Mouse (Mus musculus): ENCODE data around the gene Rbm34.

The Rbm34 gene

DNA sequence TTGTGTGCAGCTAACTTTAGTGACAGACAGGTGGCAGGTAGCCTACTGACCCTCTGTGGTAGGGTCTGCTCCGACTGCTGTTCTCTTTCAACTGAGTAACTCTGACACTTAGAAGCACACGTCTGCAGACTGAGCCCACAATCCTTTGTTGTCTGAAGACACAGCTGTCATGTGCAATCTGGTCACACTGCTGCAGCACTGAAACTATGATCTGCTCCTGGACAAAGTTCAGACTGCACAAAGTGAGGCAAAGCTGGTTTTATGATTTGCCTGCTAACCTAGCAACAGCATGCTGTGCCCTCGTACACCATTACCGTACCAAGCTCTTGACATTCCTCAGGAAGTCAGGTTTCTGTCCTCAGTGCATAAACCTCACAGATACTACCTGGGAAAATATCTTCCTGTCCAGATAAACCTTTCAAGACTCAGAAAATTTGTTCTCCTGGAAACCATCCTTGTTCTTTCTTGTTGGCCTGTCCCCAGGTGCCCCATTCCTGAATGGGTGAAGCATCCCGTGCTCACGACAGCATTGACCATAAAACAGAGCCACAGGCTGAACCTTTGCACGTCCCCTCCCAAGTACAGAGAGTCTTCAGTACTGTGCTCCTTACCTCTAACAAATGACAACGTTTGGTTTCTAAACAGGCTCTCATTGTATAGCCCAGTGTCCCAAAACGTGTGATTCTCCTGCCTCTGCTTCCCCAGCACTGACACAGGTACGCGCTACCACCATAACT is 18.8 kb downstream of the Rbm34 start:
- no peak for DNase-seq

- no peak for DNase-seq
These were observed 21.3 kb downstream of the Rbm34 start for GRCm38 (mm10) chr8:126949527-126949926.

DNA sequence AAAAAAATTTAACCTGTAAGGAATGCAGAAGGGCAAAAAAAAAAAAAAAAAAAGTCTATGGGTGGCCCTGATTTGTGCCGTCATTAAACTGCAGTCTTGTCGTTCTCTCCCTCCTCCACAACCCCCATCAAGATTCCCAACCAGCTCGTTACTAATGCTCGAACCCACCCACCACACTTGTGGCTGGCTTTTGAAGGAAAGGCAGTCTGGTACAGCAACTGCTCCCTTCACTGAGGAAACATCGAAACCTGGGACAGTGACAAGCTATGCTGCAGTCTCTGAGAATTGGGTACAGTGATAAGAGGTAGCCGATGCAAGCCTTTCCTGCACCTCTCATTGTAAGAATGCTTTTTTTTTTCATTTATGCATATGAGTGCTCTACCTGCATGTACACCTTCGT is 24.4 kb downstream of the Rbm34 start:
- no peak for DNase-seq

GRCm38 (mm10) chr8:126945730-126946163 is 25.1 kb downstream of the Rbm34 start, which contains the start of gene Tomm20:
Tomm20 (minus strand) TSS chr8:126945844.
- DNase-seq = peak; percentile 98

- peak; percentile 56 for DNase-seq
These were observed 25.8 kb downstream of the Rbm34 start for GRCm38 (mm10) chr8:126944781-126945691.

DNA sequence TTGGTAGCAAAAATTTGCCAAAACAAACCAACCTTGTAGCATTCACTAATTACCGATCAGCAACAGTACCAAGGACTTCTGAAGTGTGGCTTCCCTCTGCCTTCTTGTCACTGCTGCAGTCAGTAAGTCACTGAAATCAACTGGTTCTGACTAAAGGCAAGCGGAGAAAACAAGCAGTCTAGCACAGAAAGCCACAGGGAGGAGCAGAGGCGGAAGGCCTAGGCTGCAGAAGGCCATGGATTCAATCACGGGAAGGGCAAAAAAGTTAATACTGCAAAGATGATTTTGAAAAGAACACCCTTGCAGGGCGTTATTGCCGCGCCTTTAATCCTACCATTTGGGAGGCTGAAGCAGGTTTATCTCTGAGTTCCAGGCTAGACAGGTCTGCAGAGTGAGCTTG is 27.3 kb downstream of the Rbm34 start:
- DNase-seq = no peak

DNA sequence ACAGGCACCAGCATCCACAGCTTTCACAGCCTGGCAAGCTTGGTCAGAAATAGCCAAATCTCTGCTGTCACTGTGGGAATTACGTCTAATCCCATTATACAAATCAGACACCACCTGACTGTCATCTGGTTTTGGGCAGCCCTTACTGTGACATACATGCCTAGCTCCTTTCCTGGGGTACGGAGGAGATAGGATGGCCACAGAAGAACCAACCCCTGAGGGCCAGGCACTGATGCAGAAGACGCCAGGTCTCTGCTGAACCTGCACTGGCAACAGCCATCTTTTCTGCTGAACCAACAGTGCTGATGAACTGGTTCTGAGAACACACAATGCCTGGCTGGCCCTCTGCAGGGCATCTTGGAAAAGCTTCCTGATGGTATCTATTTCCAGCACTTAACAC is 33.5 kb downstream of the Rbm34 start:
- DNase-seq = no peak

- no peak for DNase-seq
These were observed 34.9 kb downstream of the Rbm34 start for GRCm38 (mm10) chr8:126935932-126936331.

DNA sequence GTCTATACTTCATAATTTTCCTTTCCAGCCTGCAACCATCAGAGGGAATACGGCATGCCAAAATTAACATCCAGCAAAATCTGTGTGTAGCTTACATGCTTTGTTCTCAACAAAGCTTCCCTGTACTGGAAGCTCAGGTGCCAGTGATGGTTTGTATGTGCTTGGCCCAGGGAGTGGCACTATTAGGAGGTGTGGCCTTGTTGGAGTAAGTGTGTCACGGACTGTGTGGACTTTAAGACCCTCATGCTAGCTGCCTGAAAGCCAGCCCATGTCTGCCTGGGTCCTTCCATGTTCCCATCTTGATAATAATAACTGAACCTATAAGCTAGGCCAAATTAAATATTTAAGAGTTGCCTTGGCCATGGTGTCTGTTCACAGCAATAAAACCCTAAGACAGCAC is 35.5 kb downstream of the Rbm34 start:
- DNase-seq = no peak

DNA sequence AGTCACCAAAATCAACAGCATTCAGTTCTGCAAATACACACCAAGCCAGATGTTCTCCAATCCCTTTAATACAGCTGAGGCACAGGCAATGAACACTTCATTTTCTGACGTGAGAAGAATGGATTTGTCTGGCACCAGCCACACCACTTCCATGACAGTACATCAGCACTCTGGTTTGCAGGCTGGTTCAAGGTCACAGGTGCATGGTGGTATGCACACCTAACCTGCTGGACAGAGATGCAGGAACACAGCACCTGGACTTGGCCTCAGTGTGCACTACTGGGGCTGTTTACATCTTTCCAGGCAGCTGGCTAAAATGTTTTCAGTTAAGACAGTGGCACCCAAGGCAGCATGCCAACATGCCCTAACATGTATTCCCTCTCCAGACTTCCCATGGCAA is 38.2 kb downstream of the Rbm34 start:
- no peak for DNase-seq

DNA sequence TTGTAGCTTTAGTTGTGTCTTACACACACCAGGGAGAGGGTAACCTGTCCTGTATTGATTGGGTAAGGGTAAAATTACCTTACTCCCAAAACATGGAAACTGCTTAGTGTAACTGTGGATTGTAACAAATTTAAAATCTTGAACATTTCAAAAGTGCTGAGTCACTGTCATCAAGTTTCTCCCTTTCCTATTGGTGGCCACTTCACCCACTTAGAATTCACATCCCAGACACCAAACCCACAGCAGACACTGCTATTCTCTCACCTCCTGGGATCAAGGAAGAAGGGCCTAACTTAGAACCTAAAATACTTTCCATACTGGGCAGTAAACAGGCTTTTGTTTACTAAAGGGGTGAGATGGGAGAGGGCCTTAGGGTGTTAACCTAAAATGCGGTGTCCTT is 38.6 kb downstream of the Rbm34 start:
- DNase-seq = no peak

GRCm38 (mm10) chr8:126931720-126932119 is 39.2 kb downstream of the Rbm34 start:
- DNase-seq = no peak

GRCm38 (mm10) chr8:126929607-126930161 is 41.2 kb downstream of the Rbm34 start:
- DNase-seq = peak; percentile 56

- no peak for DNase-seq
These were observed 41.9 kb downstream of the Rbm34 start for GRCm38 (mm10) chr8:126928755-126929505.

- DNase-seq = no peak
These were observed 42.8 kb downstream of the Rbm34 start for GRCm38 (mm10) chr8:126928028-126928427.

GRCm38 (mm10) chr8:126927058-126927457 is 43.8 kb downstream of the Rbm34 start:
- DNase-seq = no peak

DNA sequence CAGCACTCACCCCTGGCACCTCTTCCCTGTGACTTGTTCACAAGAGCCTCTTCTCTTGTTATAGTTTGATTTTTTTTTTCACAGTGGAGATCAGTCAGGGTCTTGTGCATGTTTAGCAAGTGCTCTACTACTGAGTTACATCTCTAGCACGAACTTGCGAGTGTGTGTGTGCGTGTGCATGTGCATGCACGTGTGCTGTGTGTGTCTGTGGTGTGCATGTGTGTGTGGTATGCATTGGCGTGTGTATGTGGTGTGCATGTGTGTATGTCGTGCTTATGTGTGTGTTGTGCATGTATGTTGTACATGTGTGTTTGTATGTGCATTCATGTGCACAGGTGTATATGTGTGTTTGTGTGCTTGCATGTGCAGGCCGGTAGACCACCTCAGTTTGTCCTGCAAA is 47.9 kb downstream of the Rbm34 start:
- no peak for DNase-seq

DNA sequence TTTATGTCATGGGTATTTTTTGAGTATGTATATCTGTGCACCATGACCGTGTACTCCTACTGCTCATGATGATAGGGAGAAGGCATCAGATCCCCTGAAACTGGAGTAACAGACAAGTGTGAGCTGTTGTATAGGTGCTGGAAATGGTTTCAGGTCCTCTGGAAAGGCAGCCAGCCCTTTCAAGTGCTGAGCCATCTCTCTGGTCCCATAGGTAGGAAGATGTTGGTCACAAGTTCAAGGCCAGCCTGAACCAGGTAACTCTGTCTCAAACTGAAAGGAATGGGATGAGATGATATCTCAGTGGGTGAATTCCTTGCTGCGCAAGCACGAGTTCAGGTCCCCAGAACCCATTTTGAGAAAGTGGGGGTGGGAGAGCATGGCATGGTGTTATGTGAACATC is 49.4 kb downstream of the Rbm34 start:
- DNase-seq = no peak

DNA sequence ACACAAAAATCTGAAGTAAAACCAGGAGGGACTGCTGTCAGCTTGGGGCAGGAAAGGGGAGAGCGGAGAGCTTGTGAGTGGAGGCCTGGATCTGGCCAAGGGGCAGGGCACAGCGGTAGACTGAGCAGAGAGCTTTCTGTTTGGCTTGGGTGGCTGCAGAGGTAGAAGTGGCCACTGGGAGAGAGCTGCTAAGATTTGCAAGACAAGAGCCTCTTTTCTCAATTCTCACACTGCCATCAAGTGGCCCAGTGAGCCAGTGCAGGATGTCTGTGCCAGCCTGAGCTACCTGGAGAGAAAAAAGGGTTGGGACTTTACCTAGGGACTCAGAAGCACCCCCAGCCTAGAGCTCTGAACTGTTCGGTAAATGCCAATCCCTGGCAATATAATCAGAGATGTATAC is 50.0 kb downstream of the Rbm34 start:
- DNase-seq = peak; percentile 63

GRCm38 (mm10) chr8:126920386-126920785 is 50.5 kb downstream of the Rbm34 start:
- no peak for DNase-seq

GRCm38 (mm10) chr8:126919703-126920102 is 51.2 kb downstream of the Rbm34 start:
- DNase-seq = no peak

DNA sequence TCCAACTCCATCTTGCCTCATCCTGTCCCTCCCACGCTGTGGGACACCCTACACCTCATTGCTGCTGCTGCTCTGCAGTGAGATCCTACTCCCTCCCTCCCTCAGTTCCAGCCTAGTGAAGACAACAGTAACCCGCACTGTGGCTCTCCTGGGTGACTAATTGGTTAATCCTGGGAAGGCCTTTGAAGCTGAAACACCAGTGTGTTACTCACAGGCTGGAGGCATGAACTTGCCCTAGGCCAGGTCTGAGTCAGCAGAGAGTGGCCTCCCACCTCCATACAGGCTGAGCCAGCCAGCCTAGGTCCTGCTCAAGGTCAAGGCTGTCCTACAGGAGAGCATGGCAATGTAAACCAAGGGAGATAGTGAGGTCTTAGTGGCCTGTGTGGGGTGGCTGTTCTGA is 51.6 kb downstream of the Rbm34 start:
- no peak for DNase-seq

DNA sequence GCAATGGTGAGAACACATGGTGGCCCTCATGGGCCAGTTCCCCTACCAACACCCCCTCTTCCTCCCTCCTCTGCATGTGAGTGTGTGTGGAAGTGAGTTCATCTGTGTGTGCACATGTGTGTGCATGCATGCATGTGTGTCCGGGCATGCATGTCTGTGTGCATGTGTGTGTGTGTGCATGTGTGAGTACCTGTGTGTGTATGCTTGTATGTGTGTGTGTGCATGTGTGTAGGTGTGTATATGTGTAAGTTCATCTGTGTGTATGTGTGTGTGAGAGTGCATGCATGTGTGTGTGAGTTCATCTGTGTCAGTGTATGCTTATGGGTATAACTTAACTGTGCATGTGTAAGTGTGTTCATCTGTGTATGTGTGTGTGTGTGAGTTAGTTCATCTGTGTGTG is 52.5 kb downstream of the Rbm34 start:
- no peak for DNase-seq

Data from right cerebral cortex, postnatal 4 days (tissue).